Mouse (Mus musculus) retina, adult 2 months (tissue): ENCODE results near the gene Nek7.

Experiments used
- DNase-seq: peaks from one replicate; pipeline ENCODE4 v3.0.0-alpha.2; 2012; ENCODE audit warnings: low read depth, low spot score

Nek7 gene

GRCm38 (mm10) chr1:138571038-138571441 is 48.9 kb downstream of the Nek7 start:
- no peak for DNase-seq

- no peak for DNase-seq
Measured at GRCm38 (mm10) chr1:138568434-138569232, 51.3 kb downstream of the Nek7 start.

GRCm38 (mm10) chr1:138567946-138568345 is 52.0 kb downstream of the Nek7 start:
- no peak for DNase-seq

DNA sequence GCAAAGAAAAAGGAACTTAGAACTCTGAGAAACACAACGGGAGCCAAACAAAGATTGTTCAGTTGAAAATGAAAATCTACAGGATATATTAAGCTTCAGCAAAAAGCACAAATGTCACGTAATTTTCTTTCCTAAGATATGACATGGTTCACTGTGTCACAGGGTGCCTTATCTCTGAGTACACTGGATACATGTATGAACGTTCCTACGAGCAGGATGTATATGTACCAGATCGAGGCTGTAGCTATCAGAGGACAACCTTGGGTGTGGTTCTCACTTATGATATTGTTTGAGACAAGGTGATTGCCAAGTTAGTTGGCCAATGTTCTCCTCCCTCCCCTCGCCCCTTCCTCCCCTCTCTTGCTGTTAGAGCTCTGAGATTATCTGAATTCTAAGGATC is 55.3 kb downstream of the Nek7 start:
- DNase-seq: no peak

GRCm38 (mm10) chr1:138560733-138561132 is 59.2 kb downstream of the Nek7 start:
- DNase-seq: no peak

- no peak for DNase-seq
Measured at GRCm38 (mm10) chr1:138559213-138560101, 60.5 kb downstream of the Nek7 start.

- no peak for DNase-seq
Measured at GRCm38 (mm10) chr1:138558342-138558741, 61.6 kb downstream of the Nek7 start.

DNA sequence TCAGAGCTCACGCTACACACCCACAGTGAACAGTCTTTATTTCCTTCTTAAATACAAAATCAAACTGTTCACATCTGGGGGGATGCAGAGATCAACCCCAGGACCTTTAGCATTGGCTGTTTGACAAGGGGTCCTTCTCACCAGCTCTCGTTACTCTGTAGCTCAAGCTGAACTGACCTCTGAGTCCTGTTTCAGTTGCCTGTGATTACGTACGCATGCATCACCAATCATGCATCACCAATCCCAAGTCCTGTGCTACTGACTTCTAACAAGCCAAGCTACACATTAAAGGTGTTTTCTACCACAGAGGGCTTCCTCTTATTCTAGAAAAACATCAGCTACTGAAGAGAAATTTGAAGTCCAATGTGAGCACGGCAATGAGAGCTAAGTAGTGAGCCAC is 65.0 kb downstream of the Nek7 start:
- no peak for DNase-seq

GRCm38 (mm10) chr1:138550184-138550583 is 69.8 kb downstream of the Nek7 start:
- no peak for DNase-seq

DNA sequence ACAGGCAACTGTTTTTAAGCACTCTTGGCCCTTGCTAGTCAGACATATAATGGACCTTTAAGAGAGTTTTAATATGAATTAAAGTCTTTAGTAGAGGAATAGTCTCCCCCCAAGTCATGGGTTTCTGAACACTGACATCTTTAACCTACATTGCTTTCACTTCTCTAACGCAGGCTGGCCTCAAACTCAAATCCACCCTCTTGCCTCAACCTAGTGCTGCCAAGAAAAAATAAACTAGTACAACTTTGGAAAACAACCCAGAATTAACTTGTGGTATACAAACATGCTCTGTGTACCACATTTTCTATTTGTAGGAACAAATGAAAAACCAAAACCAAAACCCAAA is 77.8 kb downstream of the Nek7 start:
- DNase-seq: no peak

DNA sequence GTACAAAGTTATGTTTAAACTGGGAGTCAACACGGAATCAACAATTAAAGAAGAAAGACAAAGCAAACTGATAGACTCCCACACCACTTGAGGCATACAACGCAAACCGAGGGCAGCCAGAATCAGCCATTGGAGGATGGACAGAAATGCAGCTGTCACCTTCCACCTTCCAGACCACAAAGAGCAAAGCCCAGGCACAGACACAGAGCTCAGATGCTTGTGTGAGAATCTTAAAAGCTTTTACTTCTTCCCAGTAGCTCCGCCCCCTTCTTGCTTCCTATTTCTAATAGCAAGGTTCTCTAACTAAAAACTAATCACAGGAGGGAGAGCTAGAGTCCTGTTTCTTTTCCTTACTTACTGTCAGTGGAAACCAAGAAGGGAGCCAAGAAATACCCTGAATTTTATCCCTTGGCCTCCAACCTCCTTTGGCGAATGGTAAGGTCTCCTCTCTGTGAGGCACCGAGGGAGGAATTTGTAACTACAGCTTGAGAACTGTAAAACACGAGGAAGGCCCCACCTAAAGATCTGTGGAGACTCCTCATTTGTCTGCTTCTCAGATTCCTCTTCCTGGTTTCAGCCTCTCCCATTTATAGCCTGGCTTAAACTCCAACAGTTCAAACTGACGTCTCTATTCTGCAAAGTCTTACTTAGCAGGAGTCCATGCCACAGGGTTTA is 78.3 kb downstream of the Nek7 start:
- no peak for DNase-seq

- DNase-seq: no peak
Measured at GRCm38 (mm10) chr1:138539713-138540112, 80.2 kb downstream of the Nek7 start.

DNA sequence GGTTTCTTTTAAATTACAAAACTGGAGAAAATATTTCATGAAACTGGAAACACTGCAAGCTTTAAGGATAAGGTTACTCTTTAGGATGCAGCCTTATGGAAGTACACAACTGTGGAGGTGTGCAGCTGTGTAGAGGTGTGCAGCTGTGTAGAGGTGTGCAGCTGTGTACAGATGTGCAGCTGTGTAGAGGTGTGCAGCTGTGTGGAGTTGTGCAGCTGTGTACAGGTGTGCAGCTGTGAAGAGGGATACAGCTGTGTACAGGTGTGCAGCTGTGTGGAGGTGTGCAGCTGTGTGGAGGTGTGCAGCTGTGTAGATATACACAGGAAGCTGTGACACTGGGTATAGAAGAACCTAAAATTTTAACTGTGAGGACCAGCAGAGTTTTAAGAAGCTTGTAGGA is 81.7 kb downstream of the Nek7 start:
- DNase-seq: no peak

- DNase-seq: no peak
Measured at GRCm38 (mm10) chr1:138535758-138536574, 84.0 kb downstream of the Nek7 start.

DNA sequence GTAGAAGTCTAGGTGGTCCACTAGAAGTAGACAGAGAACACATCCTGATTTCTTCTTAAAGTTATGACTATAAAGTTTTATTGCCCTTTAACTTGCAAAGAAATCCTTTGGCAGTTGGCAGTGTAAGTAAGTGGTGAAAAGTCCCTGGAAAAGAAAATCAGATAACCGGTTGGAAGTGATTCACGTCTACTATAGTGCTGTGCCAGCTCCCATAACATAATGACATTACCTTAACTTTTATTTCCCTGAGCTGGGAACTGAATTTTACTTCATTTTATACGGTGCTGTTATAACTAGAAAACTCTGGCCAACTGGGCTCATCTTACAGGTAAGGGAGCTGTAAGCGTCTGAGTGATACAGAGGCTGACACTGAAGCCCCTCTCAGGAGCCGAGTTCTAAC is 89.3 kb downstream of the Nek7 start:
- no peak for DNase-seq

- DNase-seq: no peak
Measured at GRCm38 (mm10) chr1:138523962-138524361, 96.0 kb downstream of the Nek7 start.

DNA sequence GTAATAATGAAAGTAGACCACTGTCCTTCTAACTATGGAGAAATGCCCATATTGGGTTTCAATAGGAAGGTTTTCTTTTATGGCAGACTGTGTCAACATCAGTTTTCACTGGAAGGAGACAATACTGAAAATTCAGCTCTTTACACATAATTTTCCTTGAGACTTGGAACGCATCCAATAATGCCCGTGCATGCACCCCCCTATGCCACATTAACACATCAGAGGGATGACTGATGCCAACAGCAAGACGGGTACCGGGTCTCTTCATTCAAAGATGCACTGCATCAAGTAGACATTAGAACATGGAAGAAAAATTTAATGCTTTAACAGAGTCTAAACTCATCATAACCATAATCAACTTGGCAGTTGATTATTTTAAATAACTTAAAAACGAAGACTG is 101.7 kb downstream of the Nek7 start:
- DNase-seq: no peak

- no peak for DNase-seq
Measured at GRCm38 (mm10) chr1:138517360-138518099, 102.4 kb downstream of the Nek7 start.

GRCm38 (mm10) chr1:138516946-138517345 is 103.0 kb downstream of the Nek7 start:
- no peak for DNase-seq

GRCm38 (mm10) chr1:138515362-138515761 is 104.6 kb downstream of the Nek7 start:
- no peak for DNase-seq

GRCm38 (mm10) chr1:138513982-138514381 is 106.0 kb downstream of the Nek7 start:
- DNase-seq: no peak
